Mouse (Mus musculus): ENCODE measurements around the gene Ntrk2. TPM values are rescaled to one million over a fixed set of nuclear protein-coding genes. Genes with fewer than 3 reads are reported as not detected.

Ntrk2 gene
- polyA plus RNA-seq, 1 experiment from 2014 or later = 51.5 TPM

DNA sequence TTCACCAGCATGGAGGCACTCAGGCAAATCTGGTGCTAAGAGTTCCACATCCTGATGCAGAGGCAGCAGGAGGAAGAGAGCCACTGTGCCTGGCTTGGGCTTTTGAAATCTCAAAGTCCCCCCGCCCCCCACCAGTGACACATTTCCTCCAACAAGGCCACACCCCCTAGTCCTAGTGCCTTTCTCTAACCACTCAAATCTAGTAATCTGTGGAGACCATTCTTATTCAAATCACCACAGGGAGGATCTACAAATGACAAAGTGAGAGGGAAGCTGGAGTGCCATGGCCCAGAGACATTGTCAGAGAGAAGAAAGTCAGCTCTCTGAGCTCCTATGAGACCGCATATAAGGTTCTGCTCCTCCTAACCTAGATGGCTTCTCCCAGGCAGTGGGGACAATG is 105.6 kb downstream of the Ntrk2 start:
- DNase-seq (ENCODE audit: low spot score) (no peak), ATAC-seq (ENCODE audit: low FRiP score) (no peak)
- H3K4me3 ChIP-seq (ENCODE audit: low read depth, low read length) = no peak overlapping the region
- H3K4me2 ChIP-seq (replicated peaks; ENCODE audit: low read depth, low read length) = no peak overlapping the region
- H3K27me3 ChIP-seq (ENCODE audit: control insufficient read depth, insufficient read depth, low read length) = no peaks in the 10 kb centered on the region
- WGBS = 83% methylated on average over 2 of the region's 2 CpGs
- H3K9ac ChIP-seq (ENCODE audit: low read depth, low read length) = no peak overlapping the region
- no peaks in the 10 kb centered on the region for H3K9me3 ChIP-seq (ENCODE audit: control insufficient read depth, low read length)
- H3K4me1 ChIP-seq (replicated peaks; ENCODE audit: control insufficient read depth, insufficient read depth, low read length) = no peaks in the 10 kb centered on the region; the same call in 1 of the 2 replicates
- H3K27ac ChIP-seq (ENCODE audit: low read depth, low read length) = no peak overlapping the region
- H3K36me3 ChIP-seq (ENCODE audit: control insufficient read depth, insufficient read depth, low read length) = no peaks in the 10 kb centered on the region

DNA sequence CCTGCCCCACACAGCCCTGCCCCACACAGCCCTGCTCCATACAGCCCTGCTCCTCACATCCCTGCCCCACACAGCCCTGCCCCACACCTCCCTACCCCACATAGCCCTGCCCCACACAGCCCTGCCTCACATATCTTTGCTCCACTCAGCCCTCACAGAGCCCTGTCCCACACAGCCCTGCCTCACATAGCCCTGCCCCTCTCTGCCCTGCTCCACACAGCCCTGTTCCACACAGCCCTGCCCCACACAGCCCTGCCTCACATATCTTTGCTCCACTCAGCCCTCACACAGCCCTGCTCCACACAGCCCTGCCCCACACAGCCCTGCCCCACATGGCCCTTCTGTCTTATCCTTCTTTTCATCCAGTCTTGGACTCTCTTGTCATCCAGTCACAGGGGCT is 106.2 kb downstream of the Ntrk2 start:
- Histone ChIP-seq H3K27ac (ENCODE audit: low read depth, low read length) (no peak overlapping the region), H3K27me3 (ENCODE audit: control insufficient read depth, insufficient read depth, low read length) (no peaks in the 10 kb centered on the region), H3K4me3 (ENCODE audit: low read depth, low read length) (no peak overlapping the region), H3K4me2 (replicated peaks; ENCODE audit: low read depth, low read length) (no peak overlapping the region), H3K9ac (ENCODE audit: low read depth, low read length) (no peak overlapping the region), H3K36me3 (ENCODE audit: control insufficient read depth, insufficient read depth, low read length) (no peaks in the 10 kb centered on the region), H3K4me1 (replicated peaks; ENCODE audit: control insufficient read depth, insufficient read depth, low read length) (no peaks in the 10 kb centered on the region; the same call in 1 of the 2 replicates), H3K9me3 (ENCODE audit: control insufficient read depth, low read length) (no peaks in the 10 kb centered on the region)
- DNase-seq (ENCODE audit: low spot score) = no peak
- ATAC-seq (ENCODE audit: low FRiP score) = 0 out of 2 replicates have a peak, but pooled peaks have one; percentile 43

DNA sequence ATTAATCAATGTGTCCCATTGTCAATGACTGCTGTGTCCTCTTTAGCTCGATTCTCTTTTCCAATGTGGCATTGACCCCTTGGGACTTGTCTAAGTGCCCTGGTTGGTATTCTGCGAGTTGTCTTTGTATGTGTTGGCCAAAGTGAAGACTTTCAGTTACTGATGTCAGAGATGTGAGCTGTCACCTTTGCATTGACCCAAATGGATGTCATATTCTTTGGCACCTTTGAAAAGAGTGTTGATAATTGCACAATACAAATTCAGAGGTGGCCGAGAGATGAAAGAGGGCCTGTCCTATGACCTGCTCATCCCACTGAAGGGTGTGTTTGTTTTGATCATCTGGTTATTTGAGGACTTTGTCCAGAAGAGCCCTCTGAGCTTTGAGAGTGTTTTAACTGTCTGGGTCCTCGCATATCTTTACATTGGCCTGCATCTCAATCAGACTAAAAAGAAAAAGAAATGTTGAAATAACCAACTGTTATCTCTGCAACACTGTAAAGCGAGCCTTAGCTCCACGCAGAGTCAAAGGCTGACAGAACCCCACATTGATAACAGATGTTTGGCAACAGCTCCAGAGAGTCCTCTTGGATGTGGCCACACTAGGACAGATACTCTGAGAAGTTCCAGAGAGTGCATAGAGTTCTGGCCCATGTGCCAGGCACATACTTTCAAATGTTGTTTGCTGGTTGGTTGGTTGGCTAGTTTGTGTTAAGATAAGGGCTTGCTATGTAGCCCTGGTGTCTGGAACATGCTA is 107.9 kb downstream of the Ntrk2 start:
- Histone ChIP-seq H3K36me3 (ENCODE audit: control insufficient read depth, insufficient read depth, low read length) (no peaks in the 10 kb centered on the region), H3K4me3 (ENCODE audit: low read depth, low read length) (no peak overlapping the region), H3K9ac (ENCODE audit: low read depth, low read length) (no peak overlapping the region), H3K9me3 (ENCODE audit: control insufficient read depth, low read length) (no peaks in the 10 kb centered on the region), H3K4me1 (replicated peaks; ENCODE audit: control insufficient read depth, insufficient read depth, low read length) (no peaks in the 10 kb centered on the region; the same call in 1 of the 2 replicates), H3K27ac (ENCODE audit: low read depth, low read length) (no peak overlapping the region), H3K27me3 (ENCODE audit: control insufficient read depth, insufficient read depth, low read length) (no peaks in the 10 kb centered on the region), H3K4me2 (replicated peaks; ENCODE audit: low read depth, low read length) (no peak overlapping the region)
- DNase-seq (ENCODE audit: low spot score) (no peak), ATAC-seq (ENCODE audit: low FRiP score) (no peak)
- WGBS = 72% methylated on average over 6 of the region's 6 CpGs

DNA sequence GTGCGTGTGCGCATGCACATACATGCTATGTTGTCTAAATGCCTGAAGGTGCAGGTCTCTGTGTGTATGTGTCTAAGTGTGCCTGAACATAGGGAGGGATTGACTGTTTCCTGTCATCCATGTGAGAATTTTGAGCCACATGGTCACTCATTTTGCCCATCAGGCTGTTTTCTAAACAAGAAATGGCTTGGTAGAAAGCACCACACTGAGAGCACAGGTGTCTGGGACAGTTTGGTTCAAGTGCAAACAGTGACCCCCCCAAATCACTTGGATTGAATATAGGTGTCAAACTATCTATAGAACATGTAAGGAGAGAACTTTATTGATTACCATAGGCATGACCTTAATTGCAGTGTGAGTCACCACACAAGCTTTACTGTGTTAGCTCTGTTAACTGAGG is 110.0 kb downstream of the Ntrk2 start:
- ATAC-seq (ENCODE audit: low FRiP score) (no peak), DNase-seq (ENCODE audit: low spot score) (no peak)
- no peaks in the 10 kb centered on the region for H3K27me3 ChIP-seq (ENCODE audit: control insufficient read depth, insufficient read depth, low read length)
- no peaks in the 10 kb centered on the region; the same call in 1 of the 2 replicates for H3K4me1 ChIP-seq (replicated peaks; ENCODE audit: control insufficient read depth, insufficient read depth, low read length)
- no peak overlapping the region for H3K27ac ChIP-seq (ENCODE audit: low read depth, low read length)
- WGBS = 95% methylated on average over 2 of the region's 2 CpGs
- no peaks in the 10 kb centered on the region for H3K36me3 ChIP-seq (ENCODE audit: control insufficient read depth, insufficient read depth, low read length)
- no peaks in the 10 kb centered on the region for H3K9me3 ChIP-seq (ENCODE audit: control insufficient read depth, low read length)
- no peak overlapping the region for H3K4me2 ChIP-seq (replicated peaks; ENCODE audit: low read depth, low read length)
- no peak overlapping the region for H3K4me3 ChIP-seq (ENCODE audit: low read depth, low read length)
- no peak overlapping the region for H3K9ac ChIP-seq (ENCODE audit: low read depth, low read length)

DNA sequence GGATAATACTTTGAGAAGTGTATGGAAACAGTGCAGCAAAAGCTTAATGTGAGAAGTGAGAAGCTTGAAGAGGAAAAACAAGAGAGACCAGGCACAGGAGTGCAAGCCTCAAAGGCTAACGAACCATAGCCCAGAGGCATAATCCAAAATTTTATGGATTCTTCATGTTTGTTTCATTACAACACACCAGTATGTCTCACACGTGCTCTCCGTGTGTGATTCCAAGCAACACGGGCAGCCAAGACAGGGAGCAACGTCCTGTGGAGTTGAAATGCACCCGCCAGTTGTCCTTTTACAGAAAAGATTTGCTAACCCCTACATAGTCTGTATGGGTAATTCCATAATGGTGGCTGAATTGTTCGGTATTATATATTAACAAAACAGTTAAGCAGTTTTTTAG is 113.9 kb downstream of the Ntrk2 start:
- Histone ChIP-seq H3K9ac (ENCODE audit: low read depth, low read length) (no peak overlapping the region), H3K4me2 (replicated peaks; ENCODE audit: low read depth, low read length) (no peak overlapping the region), H3K27me3 (ENCODE audit: control insufficient read depth, insufficient read depth, low read length) (no peaks in the 10 kb centered on the region), H3K4me3 (ENCODE audit: low read depth, low read length) (no peak overlapping the region), H3K4me1 (replicated peaks; ENCODE audit: control insufficient read depth, insufficient read depth, low read length) (no peaks in the 10 kb centered on the region), H3K27ac (ENCODE audit: low read depth, low read length) (no peak overlapping the region), H3K9me3 (ENCODE audit: control insufficient read depth, low read length) (no peaks in the 10 kb centered on the region), H3K36me3 (ENCODE audit: control insufficient read depth, insufficient read depth, low read length) (no peaks in the 10 kb centered on the region)
- no peak for DNase-seq (ENCODE audit: low spot score)
- WGBS = 93% methylated on average over 7 of the region's 7 CpGs
- ATAC-seq (ENCODE audit: low FRiP score) = no peak

GRCm38 (mm10) chr13:58921255-58921654 is 114.9 kb downstream of the Ntrk2 start:
- DNase-seq (ENCODE audit: low spot score) (no peak), ATAC-seq (ENCODE audit: low FRiP score) (no peak)
- Histone ChIP-seq H3K9ac (ENCODE audit: low read depth, low read length) (no peak overlapping the region), H3K36me3 (ENCODE audit: control insufficient read depth, insufficient read depth, low read length) (no peaks in the 10 kb centered on the region), H3K27me3 (ENCODE audit: control insufficient read depth, insufficient read depth, low read length) (no peaks in the 10 kb centered on the region), H3K9me3 (ENCODE audit: control insufficient read depth, low read length) (no peaks in the 10 kb centered on the region), H3K27ac (ENCODE audit: low read depth, low read length) (no peak overlapping the region), H3K4me2 (replicated peaks; ENCODE audit: low read depth, low read length) (no peak overlapping the region), H3K4me3 (ENCODE audit: low read depth, low read length) (no peak overlapping the region), H3K4me1 (replicated peaks; ENCODE audit: control insufficient read depth, insufficient read depth, low read length) (no peaks in the 10 kb centered on the region)
- 85% methylated on average over 3 of the region's 3 CpGs for WGBS

DNA sequence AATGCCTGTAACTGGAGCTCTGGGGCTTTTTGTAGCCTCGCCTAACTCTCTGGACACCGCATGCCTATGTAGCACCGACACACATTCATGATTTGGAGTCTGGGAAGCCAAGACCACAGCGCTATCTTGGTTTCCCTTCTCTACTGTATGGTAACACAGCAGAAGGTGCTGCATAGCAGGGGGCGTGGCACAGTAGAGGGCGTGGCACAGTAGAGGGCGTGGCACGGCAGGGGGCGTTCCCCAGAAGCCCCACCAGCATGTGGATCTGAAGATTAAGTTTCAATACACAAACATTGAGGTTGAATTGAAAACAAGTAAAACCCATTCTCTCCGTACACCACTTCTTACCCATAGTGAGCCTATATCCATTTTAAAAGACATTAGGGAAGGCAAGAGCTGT is 115.3 kb downstream of the Ntrk2 start:
- ATAC-seq (ENCODE audit: low FRiP score) (no peak), DNase-seq (ENCODE audit: low spot score) (no peak)
- Histone ChIP-seq H3K27ac (ENCODE audit: low read depth, low read length) (no peak overlapping the region), H3K9ac (ENCODE audit: low read depth, low read length) (no peak overlapping the region), H3K9me3 (ENCODE audit: control insufficient read depth, low read length) (no peaks in the 10 kb centered on the region), H3K4me3 (ENCODE audit: low read depth, low read length) (no peak overlapping the region), H3K4me1 (replicated peaks; ENCODE audit: control insufficient read depth, insufficient read depth, low read length) (no peaks in the 10 kb centered on the region), H3K36me3 (ENCODE audit: control insufficient read depth, insufficient read depth, low read length) (no peaks in the 10 kb centered on the region), H3K27me3 (ENCODE audit: control insufficient read depth, insufficient read depth, low read length) (no peaks in the 10 kb centered on the region), H3K4me2 (replicated peaks; ENCODE audit: low read depth, low read length) (no peak overlapping the region)
- 90% methylated on average over 10 of the region's 10 CpGs for WGBS

DNA sequence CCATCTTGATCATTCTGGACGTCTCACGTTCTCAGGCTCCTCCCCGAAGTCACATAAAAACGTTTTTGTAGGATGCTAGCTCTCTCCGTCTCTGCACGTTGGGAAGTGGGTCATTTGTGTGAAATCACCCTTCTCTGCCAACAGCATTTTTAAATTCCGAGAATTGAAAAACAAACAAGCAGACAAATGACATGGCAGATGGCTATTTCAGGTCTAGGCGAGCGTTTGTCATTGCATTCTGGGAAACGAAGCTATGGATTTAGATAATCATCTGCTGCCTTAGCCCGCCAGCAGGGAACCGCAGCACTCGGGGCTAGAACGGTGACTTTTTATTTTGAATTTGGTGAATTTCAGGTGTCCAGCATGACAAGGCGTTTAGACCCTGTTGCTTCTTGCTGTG is 115.8 kb downstream of the Ntrk2 start:
- Histone ChIP-seq H3K27ac (ENCODE audit: low read depth, low read length) (no peak overlapping the region), H3K9ac (ENCODE audit: low read depth, low read length) (no peak overlapping the region), H3K9me3 (ENCODE audit: control insufficient read depth, low read length) (no peaks in the 10 kb centered on the region), H3K4me3 (ENCODE audit: low read depth, low read length) (no peak overlapping the region), H3K27me3 (ENCODE audit: control insufficient read depth, insufficient read depth, low read length) (no peaks in the 10 kb centered on the region), H3K4me1 (replicated peaks; ENCODE audit: control insufficient read depth, insufficient read depth, low read length) (no peaks in the 10 kb centered on the region), H3K4me2 (replicated peaks; ENCODE audit: low read depth, low read length) (no peak overlapping the region), H3K36me3 (ENCODE audit: control insufficient read depth, insufficient read depth, low read length) (no peaks in the 10 kb centered on the region)
- whole genome bisulfite sequencing = 87% methylated on average over 15 of the region's 15 CpGs
- no peak for DNase-seq (ENCODE audit: low spot score)
- ATAC-seq (ENCODE audit: low FRiP score) = no peak

DNA sequence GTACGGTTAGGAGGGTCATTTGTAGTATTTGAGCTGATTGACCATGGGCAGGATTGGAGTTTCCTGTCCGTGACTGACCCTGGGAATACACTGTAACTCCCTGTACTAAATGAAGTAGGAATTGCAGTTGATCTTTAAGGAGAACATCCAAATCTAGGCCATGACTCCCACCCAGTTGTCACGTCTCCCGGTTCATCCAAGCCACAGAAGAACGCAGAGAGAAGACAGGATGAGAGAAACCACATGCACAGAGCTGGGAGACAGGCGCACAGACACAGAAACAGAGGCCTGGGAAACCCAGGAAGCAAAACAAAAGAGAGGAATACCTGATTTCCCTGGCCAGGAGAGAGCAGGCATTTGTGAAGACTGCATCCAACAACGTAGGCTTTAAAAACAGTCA is 117.1 kb downstream of the Ntrk2 start:
- Histone ChIP-seq H3K27ac (ENCODE audit: low read depth, low read length) (no peak overlapping the region), H3K9me3 (ENCODE audit: control insufficient read depth, low read length) (no peaks in the 10 kb centered on the region), H3K4me3 (ENCODE audit: low read depth, low read length) (no peak overlapping the region), H3K4me1 (replicated peaks; ENCODE audit: control insufficient read depth, insufficient read depth, low read length) (no peaks in the 10 kb centered on the region), H3K27me3 (ENCODE audit: control insufficient read depth, insufficient read depth, low read length) (no peaks in the 10 kb centered on the region), H3K9ac (ENCODE audit: low read depth, low read length) (no peak overlapping the region), H3K4me2 (replicated peaks; ENCODE audit: low read depth, low read length) (no peak overlapping the region), H3K36me3 (ENCODE audit: control insufficient read depth, insufficient read depth, low read length) (no peaks in the 10 kb centered on the region)
- DNase-seq (ENCODE audit: low spot score) = no peak
- no peak for ATAC-seq (ENCODE audit: low FRiP score)
- 87% methylated on average over 7 of the region's 7 CpGs for WGBS

Data from hindbrain, embryonic 11.5 days (tissue).